Mouse (Mus musculus): ENCODE measurements around the gene Mmp19. TPM values are rescaled to one million over a fixed set of nuclear protein-coding genes. Genes with fewer than 3 reads are reported as not detected.
"Not testable (repeated sequence)": the region's sequence is repeated elsewhere in the genome, so short reads cannot be mapped to it uniquely, and the experiment has no call there.

The Mmp19 gene
- total and polyA plus RNA-seq, 2 experiments from 2014 or later, result 0.36 to 0.57 TPM

GRCm38 (mm10) chr10:128822135-128822534 lies 31.4 kb downstream of the Mmp19 start:
- Histone ChIP-seq H3K4me2 (ENCODE audit: low read depth) (peak overlapping the region; percentile 74), H3K9ac (peak overlapping the region; percentile 70), H3K9me3 (ENCODE audit: low read length) (no peaks in the 10 kb centered on the region), H3K36me3 (ENCODE audit: insufficient read depth) (peaks cover 27% of the 10 kb centered on the region), H3K27me3 (ENCODE audit: insufficient read depth, low read length) (no peaks in the 10 kb centered on the region), H3K4me1 (ENCODE audit: insufficient read depth) (peaks cover 12% of the 10 kb centered on the region), H3K4me3 (ENCODE audit: low read depth, low read length) (peak overlapping the region; percentile 94), H3K27ac (ENCODE audit: low read depth, low read length) (peak overlapping the region; percentile 60; the same call in 1 of the 2 replicates)
- no peak for DNase-seq
- WGBS, result 5% methylated on average over 13 of the region's 13 CpGs
- no peak for TF ChIP-seq CTCF (IDR thresholded peaks at IDR 0.05; ENCODE audit: low read depth)
- ATAC-seq, result no peak

- DNase-seq; H3K9me3 ChIP-seq (ENCODE audit: low read length); H3K27ac ChIP-seq (ENCODE audit: low read depth, low read length); H3K27me3 ChIP-seq (ENCODE audit: insufficient read depth, low read length); H3K4me3 ChIP-seq (ENCODE audit: low read depth, low read length); H3K9ac ChIP-seq; ATAC-seq: not testable (repeated sequence)
- Histone ChIP-seq H3K36me3 (ENCODE audit: insufficient read depth) (peaks cover 18% of the 10 kb centered on the region), H3K4me2 (ENCODE audit: low read depth) (peak overlapping the region; percentile 74; the same call in 1 of the 2 replicates), H3K4me1 (ENCODE audit: insufficient read depth) (peaks cover 12% of the 10 kb centered on the region)
- 82% methylated on average over 4 of the region's 4 CpGs for WGBS
Observed at GRCm38 (mm10) chr10:128823087-128823486, 32.4 kb downstream of the Mmp19 start.

DNA sequence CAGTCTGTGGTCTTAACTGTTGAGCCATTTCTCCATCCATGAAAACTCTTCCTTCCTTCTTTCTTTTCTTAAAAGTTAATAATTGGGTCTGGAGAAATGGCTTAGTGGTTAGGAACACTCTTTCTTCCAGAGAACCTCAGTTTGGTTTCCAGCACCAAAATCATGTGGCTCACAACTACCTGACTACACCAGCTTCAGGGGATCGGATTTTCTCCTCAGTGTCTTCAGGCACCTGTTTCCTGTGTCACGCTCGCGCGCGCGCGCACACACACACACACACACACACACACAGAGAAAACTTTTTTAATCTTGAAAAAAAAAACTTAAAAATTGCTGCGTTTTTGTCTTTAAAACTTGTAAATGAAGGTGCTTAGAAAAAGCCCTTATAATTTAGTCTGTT lies 33.1 kb downstream of the Mmp19 start:
- no peak for ATAC-seq
- no peaks in the 10 kb centered on the region for H3K9me3 ChIP-seq (ENCODE audit: low read length)
- peaks cover 13% of the 10 kb centered on the region for H3K36me3 ChIP-seq (ENCODE audit: insufficient read depth)
- no peak overlapping the region for H3K27ac ChIP-seq (ENCODE audit: low read depth, low read length)
- no peak for DNase-seq
- H3K4me2 ChIP-seq (ENCODE audit: low read depth), result no peak overlapping the region
- H3K9ac ChIP-seq, result no peak overlapping the region
- 98% methylated on average over 9 of the region's 9 CpGs for WGBS
- no peaks in the 10 kb centered on the region for H3K27me3 ChIP-seq (ENCODE audit: insufficient read depth, low read length)
- peaks cover 12% of the 10 kb centered on the region for H3K4me1 ChIP-seq (ENCODE audit: insufficient read depth)
- H3K4me3 ChIP-seq (ENCODE audit: low read depth, low read length), result no peak overlapping the region
- TF ChIP-seq CTCF (IDR thresholded peaks at IDR 0.05; ENCODE audit: low read depth), result no peak

GRCm38 (mm10) chr10:128837400-128837799 lies 46.7 kb downstream of the Mmp19 start:
- no peak for ATAC-seq
- no peaks in the 10 kb centered on the region for H3K9me3 ChIP-seq (ENCODE audit: low read length)

GRCm38 (mm10) chr10:128839434-128839833 lies 48.7 kb downstream of the Mmp19 start:
- Histone ChIP-seq H3K4me2 (ENCODE audit: low read depth) (no peak overlapping the region), H3K27ac (ENCODE audit: low read depth, low read length) (no peak overlapping the region), H3K9me3 (ENCODE audit: low read length) (no peaks in the 10 kb centered on the region), H3K36me3 (ENCODE audit: insufficient read depth) (peaks cover 27% of the 10 kb centered on the region), H3K4me1 (ENCODE audit: insufficient read depth) (no peaks in the 10 kb centered on the region), H3K4me3 (ENCODE audit: low read depth, low read length) (no peak overlapping the region), H3K9ac (no peak overlapping the region), H3K27me3 (ENCODE audit: insufficient read depth, low read length) (no peaks in the 10 kb centered on the region)
- ATAC-seq (no peak), DNase-seq (no peak)
- TF ChIP-seq CTCF (IDR thresholded peaks at IDR 0.05; ENCODE audit: low read depth), result no peak

More at GRCm38 (mm10) chr10:128837400-128837799, 46.7 kb downstream of the Mmp19 start:
- no peak for DNase-seq
- Histone ChIP-seq H3K27me3 (ENCODE audit: insufficient read depth, low read length) (no peaks in the 10 kb centered on the region), H3K27ac (ENCODE audit: low read depth, low read length) (no peak overlapping the region), H3K9ac (no peak overlapping the region), H3K36me3 (ENCODE audit: insufficient read depth) (peaks cover 35% of the 10 kb centered on the region), H3K4me3 (ENCODE audit: low read depth, low read length) (no peak overlapping the region), H3K4me2 (ENCODE audit: low read depth) (no peak overlapping the region), H3K4me1 (ENCODE audit: insufficient read depth) (no peaks in the 10 kb centered on the region)
- no peak for TF ChIP-seq CTCF (IDR thresholded peaks at IDR 0.05; ENCODE audit: low read depth)

DNA sequence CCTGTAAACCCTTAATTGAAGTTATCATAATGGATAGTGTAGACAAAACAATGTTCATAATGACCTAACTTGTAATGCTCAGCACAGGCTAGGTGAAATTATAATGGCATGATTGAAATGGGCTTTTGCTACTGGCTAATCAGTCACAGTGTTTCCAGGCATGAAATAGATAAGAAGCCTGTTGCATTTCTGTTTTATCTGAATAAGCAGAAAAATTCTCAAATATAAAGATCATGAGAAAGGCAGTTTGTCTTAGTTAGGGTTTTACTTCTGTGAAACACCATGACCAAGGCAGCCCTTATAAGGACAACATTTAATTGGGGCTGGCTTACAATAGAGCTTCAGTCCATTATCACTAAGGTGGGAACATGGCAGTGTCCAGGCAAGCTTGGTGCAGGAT lies 49.9 kb downstream of the Mmp19 start:
- H3K9ac ChIP-seq, result no peak overlapping the region
- no peak overlapping the region for H3K4me2 ChIP-seq (ENCODE audit: low read depth)
- H3K27ac ChIP-seq (ENCODE audit: low read depth, low read length), result no peak overlapping the region
- H3K4me3 ChIP-seq (ENCODE audit: low read depth, low read length), result no peak overlapping the region
- H3K4me1 ChIP-seq (ENCODE audit: insufficient read depth), result no peaks in the 10 kb centered on the region
- H3K36me3 ChIP-seq (ENCODE audit: insufficient read depth), result peaks cover 31% of the 10 kb centered on the region
- TF ChIP-seq CTCF (IDR thresholded peaks at IDR 0.05; ENCODE audit: low read depth), result no peak
- H3K9me3 ChIP-seq (ENCODE audit: low read length), result no peaks in the 10 kb centered on the region
- H3K27me3 ChIP-seq (ENCODE audit: insufficient read depth, low read length), result no peaks in the 10 kb centered on the region
- DNase-seq, result no peak
- ATAC-seq, result no peak

- H3K27me3 ChIP-seq (ENCODE audit: insufficient read depth, low read length), result no peaks in the 10 kb centered on the region
- WGBS, result 95% methylated on average over 5 of the region's 5 CpGs
- TF ChIP-seq CTCF (IDR thresholded peaks at IDR 0.05; ENCODE audit: low read depth), result no peak
- H3K4me2 ChIP-seq (ENCODE audit: low read depth), result no peak overlapping the region
- no peak for DNase-seq
- H3K36me3 ChIP-seq (ENCODE audit: insufficient read depth), result peaks cover 27% of the 10 kb centered on the region
- no peak overlapping the region for H3K27ac ChIP-seq (ENCODE audit: low read depth, low read length)
- H3K9me3 ChIP-seq (ENCODE audit: low read length), result no peaks in the 10 kb centered on the region
- H3K9ac ChIP-seq, result no peak overlapping the region
- H3K4me1 ChIP-seq (ENCODE audit: insufficient read depth), result no peaks in the 10 kb centered on the region
- no peak overlapping the region for H3K4me3 ChIP-seq (ENCODE audit: low read depth, low read length)
- no peak for ATAC-seq
Observed at GRCm38 (mm10) chr10:128843260-128843659, 52.5 kb downstream of the Mmp19 start.

DNA sequence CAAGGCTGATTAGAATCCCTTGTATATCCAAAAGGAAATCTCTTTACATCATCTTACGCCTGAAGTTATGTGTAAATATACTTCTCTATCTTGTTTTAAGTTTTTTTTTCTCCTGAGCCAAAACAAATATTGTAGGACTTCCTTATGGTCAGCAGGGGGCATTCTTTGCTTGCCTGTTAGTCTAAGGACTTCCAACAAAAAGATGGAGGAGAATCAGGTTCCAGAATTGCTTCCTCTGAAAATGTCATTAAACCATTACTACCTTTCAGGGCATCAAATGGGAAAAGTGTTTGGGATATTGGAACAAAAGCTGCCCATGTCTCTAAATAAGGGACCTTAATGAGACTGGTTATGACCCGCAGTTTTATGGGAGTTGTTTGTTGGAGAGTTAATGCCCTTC lies 54.8 kb downstream of the Mmp19 start:
- ATAC-seq (no peak), DNase-seq (peak; percentile 43)
- WGBS, result 38% methylated on average over 2 of the region's 2 CpGs
- no peaks in the 10 kb centered on the region for H3K4me1 ChIP-seq (ENCODE audit: insufficient read depth)
- H3K4me2 ChIP-seq (ENCODE audit: low read depth), result no peak overlapping the region
- H3K27ac ChIP-seq (ENCODE audit: low read depth, low read length), result no peak overlapping the region
- no peak overlapping the region for H3K4me3 ChIP-seq (ENCODE audit: low read depth, low read length)
- peaks cover 37% of the 10 kb centered on the region for H3K36me3 ChIP-seq (ENCODE audit: insufficient read depth)
- peak; percentile 65 for TF ChIP-seq CTCF (IDR thresholded peaks at IDR 0.05; ENCODE audit: low read depth)
- no peak overlapping the region for H3K9ac ChIP-seq
- no peaks in the 10 kb centered on the region for H3K27me3 ChIP-seq (ENCODE audit: insufficient read depth, low read length)
- H3K9me3 ChIP-seq (ENCODE audit: low read length), result no peaks in the 10 kb centered on the region

Data from forebrain, postnatal 0 days (tissue).